Mouse (Mus musculus) kidney, adult 2 months (tissue): ENCODE data around the gene Mroh3. TPM values are rescaled to one million over a fixed set of nuclear protein-coding genes. Genes with fewer than 3 reads are reported as not detected.

ENCODE experiments used
- DNase-seq: peaks from one replicate; pipeline ENCODE4 v3.0.0; 2021
- H3K27ac ChIP-seq: fragments of 200-500 bp; 2 replicates; pipeline ENCODE4 v1.5.1; 2012; ENCODE audit warnings: low read depth, low read length, control low read depth, inconsistent platforms; ENCODE audit not compliant: insufficient read depth
- H3K27me3 ChIP-seq: fragments of 200-500 bp; replicated peaks from 2 replicates; pipeline ENCODE4 v1.6.1; 2012; ENCODE audit warnings: mild to moderate bottlenecking, moderate library complexity, low read length, inconsistent platforms; ENCODE audit not compliant: control insufficient read depth, insufficient read depth
- H3K36me3 ChIP-seq: fragments of 200-500 bp; 2 replicates; pipeline ENCODE4 v1.6.1; 2012; ENCODE audit warnings: mild to moderate bottlenecking, moderate library complexity, low read length, inconsistent platforms; ENCODE audit not compliant: control insufficient read depth, insufficient read depth
- H3K4me1 ChIP-seq: fragments of 200-500 bp; 2 replicates; pipeline ENCODE4 v1.6.1; 2011; ENCODE audit warnings: low read length; ENCODE audit not compliant: control insufficient read depth, insufficient read depth
- H3K4me3 ChIP-seq: fragments of 200-500 bp; 2 replicates; pipeline ENCODE4 v1.5.1; 2011; ENCODE audit warnings: mild to moderate bottlenecking, low read depth, low read length, control low read depth; ENCODE audit not compliant: insufficient read depth
- CTCF ChIP-seq: fragments of 200-500 bp; conservative IDR thresholded peaks from 2 replicates; pipeline ENCODE4 v1.5.1; 2011; ENCODE audit warnings: low read depth, mild to moderate bottlenecking, control low read depth, low read length, moderate library complexity, mixed read lengths; ENCODE audit not compliant: insufficient read depth, insufficient read length
- POLR2A ChIP-seq: fragments of 200-500 bp; IDR thresholded peaks from one replicate; pipeline ENCODE4 v1.6.1; 2011; ENCODE audit warnings: low read depth, low read length, control low read depth
- WGBS: fragments of 180-500 bp; shearing (Covaris S2); methylation state at CpG from one replicate; pipeline ENCODE4 v1.1.7; 2018; 5-methylcytosine and 5-hydroxymethylcytosine counted together
- polyA plus RNA-seq: library from polyadenylated mRNA; depleted of rRNA; stranded (reverse); fragments of >200 nt; gene quantifications from 2 replicates; pipeline ENCODE4 v1.2.3, GENCODE M21; 2012; rRNA removed

Mroh3 gene
- polyA plus RNA-seq, 1 experiment, result 0.44 TPM

DNA sequence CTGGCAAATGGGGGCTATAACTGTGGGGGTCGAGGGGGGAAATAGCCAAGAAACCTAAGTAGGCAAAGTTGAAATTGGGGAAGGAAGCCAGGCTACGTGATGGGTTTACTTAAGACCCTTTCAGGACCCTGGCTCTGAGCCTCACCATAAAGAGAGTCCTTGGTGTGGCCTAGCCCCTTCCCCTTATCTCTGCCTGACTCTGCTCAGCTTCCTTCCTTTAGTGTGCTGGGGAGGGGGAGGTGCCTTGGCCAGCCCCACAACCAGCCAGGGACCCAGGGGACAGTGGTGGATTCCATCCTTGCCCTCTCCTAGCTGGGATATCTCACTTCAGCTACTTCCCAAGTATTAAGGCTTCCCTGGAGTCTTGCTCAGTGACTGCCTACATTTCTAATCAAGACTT is 78.1 kb downstream of the Mroh3 start:
- WGBS, result 74% methylated on average over 2 of the region's 2 CpGs
- Histone ChIP-seq H3K36me3 (no peaks in the 10 kb centered on the region), H3K27ac (no peak overlapping the region), H3K4me3 (no peak overlapping the region), H3K27me3 (no peaks in the 10 kb centered on the region; the same call in 1 of the 2 replicates), H3K4me1 (no peaks in the 10 kb centered on the region)
- DNase-seq, result no peak
- no peak for TF ChIP-seq CTCF
- TF ChIP-seq POLR2A, result no peak

DNA sequence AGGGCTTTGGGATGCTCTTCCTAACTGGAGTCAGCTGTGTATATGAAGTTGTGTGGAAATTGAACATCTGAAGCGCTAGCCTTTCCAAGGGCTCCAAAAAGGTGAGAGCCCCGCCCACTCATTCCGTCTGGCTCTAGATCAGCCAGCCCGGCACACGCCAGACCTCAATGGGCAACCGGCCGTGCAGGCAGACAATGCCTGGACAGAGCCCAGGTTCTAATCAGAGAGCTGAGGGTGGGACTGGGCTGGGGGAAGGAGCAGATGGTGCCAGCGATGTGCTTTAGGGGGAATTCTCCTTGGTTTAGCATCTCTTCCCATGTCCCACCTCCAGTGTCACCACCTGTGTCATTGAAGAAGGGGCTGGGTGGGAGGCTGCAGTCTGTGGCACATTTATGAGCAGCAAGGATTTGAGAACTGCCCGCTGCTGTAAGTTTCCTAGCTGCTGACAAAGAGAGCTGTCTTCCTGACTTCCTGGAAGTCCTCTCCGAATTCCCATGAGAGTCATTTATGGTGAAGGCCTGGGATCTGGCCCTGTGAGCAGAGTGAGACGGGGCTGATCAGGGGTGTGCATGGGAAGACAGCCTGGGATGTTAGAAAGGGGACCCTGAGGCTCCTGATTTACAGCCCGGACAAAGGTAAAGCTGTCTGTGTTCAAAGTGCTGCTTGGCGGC is 78.9 kb downstream of the Mroh3 start:
- TF ChIP-seq CTCF (no peak), POLR2A (no peak)
- Histone ChIP-seq H3K4me1 (no peaks in the 10 kb centered on the region), H3K4me3 (no peak overlapping the region), H3K36me3 (no peaks in the 10 kb centered on the region), H3K27me3 (no peaks in the 10 kb centered on the region; the same call in 1 of the 2 replicates), H3K27ac (no peak overlapping the region)
- peak; percentile 53 for DNase-seq
- WGBS, result 46% methylated on average over 13 of the region's 13 CpGs

DNA sequence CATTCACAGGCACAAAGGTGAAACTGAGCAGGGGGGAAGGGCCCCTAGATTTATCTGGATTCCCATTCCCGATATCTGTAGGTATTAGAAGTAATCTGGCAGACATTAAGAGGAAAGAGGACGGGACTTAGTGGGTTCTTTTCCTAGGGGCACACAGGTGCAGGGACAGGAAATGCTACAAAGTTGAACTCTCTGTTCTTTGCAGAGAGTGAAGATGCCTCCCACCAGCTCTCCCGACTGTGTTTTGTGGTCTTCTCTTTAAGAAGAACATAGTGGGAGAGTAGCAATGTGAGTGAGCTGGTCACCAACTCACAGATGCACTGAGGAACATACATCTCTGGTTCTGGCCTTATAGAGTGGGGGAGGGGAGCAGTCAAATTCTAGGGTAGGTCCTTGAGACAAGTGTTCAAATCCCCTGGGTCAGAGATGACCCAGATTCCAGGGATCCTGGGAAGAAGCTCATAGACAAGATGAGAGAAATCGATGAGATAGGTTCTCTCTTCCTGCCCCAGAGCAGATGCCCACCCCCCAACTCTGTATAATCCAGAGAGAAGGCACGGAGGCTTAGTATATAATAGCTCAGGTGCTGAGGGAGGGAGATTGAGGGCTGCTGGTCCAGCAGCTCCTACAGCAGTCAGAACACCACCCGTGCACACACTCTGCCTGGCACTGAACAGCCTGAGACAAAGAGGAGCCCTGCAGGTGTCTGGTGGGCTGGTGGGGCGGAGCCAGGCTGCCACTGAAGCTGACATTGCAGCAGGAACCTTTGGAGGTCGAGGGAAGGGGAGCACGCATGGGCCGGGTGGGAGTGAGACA is 80.0 kb downstream of the Mroh3 start:
- Histone ChIP-seq H3K4me3 (no peak overlapping the region), H3K36me3 (no peaks in the 10 kb centered on the region), H3K27ac (no peak overlapping the region), H3K4me1 (no peaks in the 10 kb centered on the region), H3K27me3 (no peaks in the 10 kb centered on the region; the same call in 1 of the 2 replicates)
- WGBS, result 78% methylated on average over 10 of the region's 10 CpGs
- no peak for DNase-seq
- TF ChIP-seq CTCF (no peak), POLR2A (no peak)

Other genes starting within 250 kb of the Mroh3 start
- 0.61 and 0.78 TPM in 2 replicates for gene Igfn1, start 206.5 kb downstream of the Mroh3 start, polyA plus RNA-seq
- 139 and 160 TPM in 2 replicates for gene Tmem9, start 204.7 kb downstream of the Mroh3 start, polyA plus RNA-seq
- not detected in 2 replicates for gene Ascl5, start 162.0 kb downstream of the Mroh3 start, polyA plus RNA-seq
- gene Cacna1s, start 160.1 kb downstream of the Mroh3 start, polyA plus RNA-seq, result 0.12 and 4.3 TPM in 2 replicates
- 1.3 and 4.2 TPM in 2 replicates for gene Kif21b, start 81.4 kb downstream of the Mroh3 start, polyA plus RNA-seq
- 10.5 and 13.5 TPM in 2 replicates for gene Inava, start 21.4 kb upstream of the Mroh3 start, polyA plus RNA-seq
- gene Gpr25, start 48.0 kb upstream of the Mroh3 start, polyA plus RNA-seq, result 0.09 and 0.30 TPM in 2 replicates
- 6.9 and 8.6 TPM in 2 replicates for gene Camsap2, start 133.3 kb upstream of the Mroh3 start, polyA plus RNA-seq
- 4.3 and 4.9 TPM in 2 replicates for gene Ddx59, start 202.4 kb upstream of the Mroh3 start, polyA plus RNA-seq